Mouse (Mus musculus) adrenal gland, adult 2 months (tissue): ENCODE measurements around the gene Nlrc5. TPM values are rescaled to one million over a fixed set of nuclear protein-coding genes. Genes with fewer than 3 reads are reported as not detected.

Experiments used
- DNase-seq: peaks from one replicate; pipeline ENCODE4 v3.0.0; 2021
- microRNA-seq, 2 experiments: library from miRNA; unstranded; fragments of <30 nt; microRNA quantifications; one replicate each; pipeline ENCODE4 v1.2.0; 2021
- polyA plus RNA-seq: library from polyadenylated mRNA; depleted of rRNA; stranded (reverse); fragments of >200 nt; gene quantifications from 2 replicates; pipeline ENCODE4 v1.2.3, GENCODE M21; 2012; rRNA removed
- total RNA-seq, 2 experiments: library from RNA; stranded (reverse); gene quantifications; 2 replicates each; pipeline ENCODE4 v1.2.3; 2021

The Nlrc5 gene
- total and polyA plus RNA-seq, 3 experiments = 5.2 to 7.9 (median 7.5) TPM

- no peak for DNase-seq
Observed at GRCm38 (mm10) chr8:94568098-94568497, 133.9 kb downstream of the Nlrc5 start.

GRCm38 (mm10) chr8:94569419-94569818 is 135.3 kb downstream of the Nlrc5 start:
- no peak for DNase-seq

- DNase-seq = peak; percentile 61
Observed at GRCm38 (mm10) chr8:94571896-94572295, 137.7 kb downstream of the Nlrc5 start.

GRCm38 (mm10) chr8:94574159-94574907 is 140.2 kb downstream of the Nlrc5 start:
- DNase-seq = peak; percentile 37

GRCm38 (mm10) chr8:94575148-94575547 is 141.0 kb downstream of the Nlrc5 start:
- peak; percentile 62 for DNase-seq

Small RNA genes lying within 50 kb of the gene (microRNA-seq; reads per million reads assigned to microRNA genes)
- 0 reads per million in 2 experiments for gene Mir7072

Other genes starting within 250 kb of the Nlrc5 start
- 10 to 100 TPM; 12.3 to 17.5 TPM for gene Nup93, start 219.8 kb upstream of the Nlrc5 start, total RNA-seq
- 5.3 and 5.4 TPM in 2 replicates for gene Nup93, start 219.8 kb upstream of the Nlrc5 start, polyA plus RNA-seq
- gene Slc12a3, start 105.2 kb upstream of the Nlrc5 start, total RNA-seq = under 1 TPM in 1 of 2 experiments, not detected in 1; 0.12 TPM
- 0.10 TPM in 1 of 2 replicates, not detected in the other for gene Slc12a3, start 105.2 kb upstream of the Nlrc5 start, polyA plus RNA-seq
- 100 to 1,000 TPM in 1 of 2 experiments, 10 to 100 TPM in 1; 99.0 to 141 TPM for gene Herpud1, start 47.9 kb upstream of the Nlrc5 start, total RNA-seq
- gene Herpud1, start 47.9 kb upstream of the Nlrc5 start, polyA plus RNA-seq = 188 and 195 TPM in 2 replicates
- 10 to 100 TPM; 17.2 to 26.0 TPM for gene Cpne2, start 98.6 kb downstream of the Nlrc5 start, total RNA-seq
- gene Cpne2, start 98.6 kb downstream of the Nlrc5 start, polyA plus RNA-seq = 82.7 and 87.2 TPM in 2 replicates
- gene Rspry1, start 167.6 kb downstream of the Nlrc5 start, total RNA-seq = 10 to 100 TPM; 18.6 to 25.3 TPM
- gene Rspry1, start 167.6 kb downstream of the Nlrc5 start, polyA plus RNA-seq = 3.7 and 4.0 TPM in 2 replicates
- gene Fam192a, start 167.6 kb downstream of the Nlrc5 start, total RNA-seq = 10 to 100 TPM; 37.2 to 48.4 TPM
- 20.5 and 31.9 TPM in 2 replicates for gene Fam192a, start 167.6 kb downstream of the Nlrc5 start, polyA plus RNA-seq
- 10 to 100 TPM; 86.3 to 88.6 TPM for gene Arl2bp, start 232.2 kb downstream of the Nlrc5 start, total RNA-seq
- 91.9 and 92.2 TPM in 2 replicates for gene Arl2bp, start 232.2 kb downstream of the Nlrc5 start, polyA plus RNA-seq